Mouse (Mus musculus): ENCODE data around the gene Nap1l1. TPM values are rescaled to one million over a fixed set of nuclear protein-coding genes. Genes with fewer than 3 reads are reported as not detected.

The Nap1l1 gene
- total and polyA plus RNA-seq, 3 experiments, result 196 to 1,342 (median 360) TPM

DNA sequence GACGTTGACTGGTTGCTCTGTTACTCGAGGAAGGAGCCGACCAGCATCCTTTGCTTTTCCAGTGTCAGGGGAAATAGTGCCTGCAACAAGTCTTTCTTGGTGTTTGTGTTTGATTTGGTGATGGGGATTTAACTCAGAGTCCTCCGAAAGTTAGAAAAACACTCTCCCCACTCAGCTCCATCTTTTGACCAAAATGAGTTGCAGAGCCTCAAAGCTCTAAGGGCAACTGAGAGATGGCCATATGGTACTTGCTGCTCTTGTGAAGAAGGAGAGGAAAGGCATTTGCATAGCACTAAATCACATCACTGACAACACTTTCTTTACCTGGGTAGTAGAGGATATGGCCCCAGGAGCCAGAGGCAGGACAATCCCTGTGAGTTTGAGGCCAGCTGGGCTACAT is 45.3 kb downstream of the Nap1l1 start:
- DNase-seq (ENCODE audit: extremely low read depth), result no peak
- dilution Hi-C loops (cut with MboI; ENCODE audit: extremely low pct_ligation_motif_present, extremely low pct_unique_long_range_greater_than_20kb, low sequenced_read_pairs) (no loop called here), in situ Hi-C loops (cut with MboI; ENCODE audit: low pct_ligation_motif_present, low pct_unique_long_range_greater_than_20kb, low sequenced_read_pairs) (loop anchor here (25.0 kb wide), 2 partner anchors 119 to 219 kb away; no protein-coding TSS in a partner anchor)
- no peaks in the 10 kb centered on the region for H3K27me3 ChIP-seq (replicated peaks)
- TF ChIP-seq CHD1 (IDR thresholded peaks at IDR 0.05; ENCODE audit: low read depth, low read length), result no peak; the same call in 1 of the 2 replicates
- TF ChIP-seq JUND (conservative IDR thresholded peaks at IDR 0.05; ENCODE audit: low read depth, low read length), result no peak
- peak; percentile 62; the same call in 1 of the 2 replicates for TF ChIP-seq TCF12 (IDR thresholded peaks at IDR 0.05; ENCODE audit: low read depth, low read length)
- TF ChIP-seq IRF4 (IDR thresholded peaks at IDR 0.05; ENCODE audit: low read depth, low read length), result 0 out of 2 replicates have a peak, but pooled peaks have one; percentile 21
- peak; percentile 48; the same call in 1 of the 2 replicates for TF ChIP-seq POLR2A (IDR thresholded peaks at IDR 0.05; ENCODE audit: low read depth, low read length)
- TF ChIP-seq MXI1 (IDR thresholded peaks at IDR 0.05; ENCODE audit: low read depth, low read length), result no peak
- TF ChIP-seq MEF2A (IDR thresholded peaks at IDR 0.05; ENCODE audit: borderline replicate concordance, low read depth, low read length), result peak; percentile 43; the same call in 1 of the 2 replicates
- TF ChIP-seq MAX (IDR thresholded peaks at IDR 0.05; ENCODE audit: low read length), result peak; percentile 52
- TF ChIP-seq EP300 (IDR thresholded peaks at IDR 0.05; ENCODE audit: low read length), result peak; percentile 73
- no peak for TF ChIP-seq NRF1 (IDR thresholded peaks at IDR 0.05; ENCODE audit: low read depth, low read length)
- TF ChIP-seq NELFE (IDR thresholded peaks at IDR 0.05; ENCODE audit: low read depth, low read length), result no peak; the same call in 1 of the 2 replicates
- peak; percentile 30; the same call in 1 of the 2 replicates for TF ChIP-seq SIN3A (IDR thresholded peaks at IDR 0.05; ENCODE audit: low read length)
- no peak for TF ChIP-seq ZKSCAN1 (IDR thresholded peaks at IDR 0.05; ENCODE audit: borderline replicate concordance, low read depth, low read length)
- peak; percentile 41; the same call in 1 of the 2 replicates for TF ChIP-seq ETS1 (conservative IDR thresholded peaks at IDR 0.05; ENCODE audit: low read depth, low read length)
- no peak for TF ChIP-seq SMC3 (IDR thresholded peaks at IDR 0.05; ENCODE audit: low read depth, low read length)
- TF ChIP-seq ZNF384 (IDR thresholded peaks at IDR 0.05; ENCODE audit: low read depth, low read length), result no peak
- no peak for TF ChIP-seq RAD21 (IDR thresholded peaks at IDR 0.05; ENCODE audit: low read depth, low read length)
- TF ChIP-seq BHLHE40 (IDR thresholded peaks at IDR 0.05; ENCODE audit: low read depth, low read length), result peak; percentile 35; the same call in 1 of the 2 replicates
- TF ChIP-seq KAT2A (IDR thresholded peaks at IDR 0.05; ENCODE audit: insufficient replicate concordance, low read length), result no peak
- TF ChIP-seq ZMIZ1 (IDR thresholded peaks at IDR 0.05; ENCODE audit: low read depth, low read length), result no peak
- TF ChIP-seq POLR2AphosphoS2 (IDR thresholded peaks at IDR 0.05; ENCODE audit: low read depth, low read length), result no peak
- no peak for TF ChIP-seq USF2 (conservative IDR thresholded peaks at IDR 0.05; ENCODE audit: low read depth, low read length)
- no peak for TF ChIP-seq CHD2 (IDR thresholded peaks at IDR 0.05; ENCODE audit: low read length)
- TF ChIP-seq HCFC1 (IDR thresholded peaks at IDR 0.05; ENCODE audit: low read depth, low read length), result 0 out of 2 replicates have a peak, but pooled peaks have one; percentile 17
- TF ChIP-seq JUN (IDR thresholded peaks at IDR 0.05; ENCODE audit: insufficient read depth, low read depth, low read length), result no peak
- no peak for TF ChIP-seq GABPA (IDR thresholded peaks at IDR 0.05; ENCODE audit: insufficient replicate concordance, low read depth, low read length)
- peak; percentile 53; the same call in 1 of the 2 replicates for TF ChIP-seq MYC (IDR thresholded peaks at IDR 0.05; ENCODE audit: low read depth, low read length)
- TF ChIP-seq TBP (conservative IDR thresholded peaks at IDR 0.05; ENCODE audit: low read depth, low read length), result peak; percentile 41; the same call in 1 of the 2 replicates
- no peak for TF ChIP-seq ZC3H11A (IDR thresholded peaks at IDR 0.05; ENCODE audit: low read depth, low read length)
- peaks cover 16 to 56% of the 10 kb centered on the region in 2 experiments for H3K4me1 ChIP-seq (ENCODE audit: control insufficient read depth in 1 of 2, insufficient read depth in 2 of 2)
- H3K36me3 ChIP-seq (replicated peaks in 1 of 2; ENCODE audit: control insufficient read depth in 1 of 2, insufficient read depth in 1 of 2, low read length in 1 of 2), result no peaks in the 10 kb centered on the region
- H3K79me2 ChIP-seq (replicated peaks; ENCODE audit: control insufficient read depth, extremely low read depth, insufficient read depth, poor library complexity, severe bottlenecking), result no peaks in the 10 kb centered on the region
- H3K4me2 ChIP-seq (ENCODE audit: insufficient read depth, low read depth, poor library complexity, severe bottlenecking), result peak overlapping the region; percentile 73
- H3K9ac ChIP-seq (ENCODE audit: insufficient read depth, low read depth), result no peak overlapping the region
- H3K4me3 ChIP-seq (replicated peaks in 1 of 3; ENCODE audit: low read depth in 2 of 3, low read length in 2 of 3, poor library complexity in 1 of 3), result no peak overlapping the region
- H3K9me3 ChIP-seq (replicated peaks; ENCODE audit: low read length), result no peaks in the 10 kb centered on the region
- no peak overlapping the region; the same call in 1 of the 2 replicates for H3K27ac ChIP-seq (ENCODE audit: insufficient read depth, low read depth)
